Mouse (Mus musculus) midbrain, postnatal 0 days (tissue): ENCODE measurements at regions not wholly inside any gene's neighbourhood (a gene's known extent, or its start where the extent isn't known, plus 50 kb on each side); places are given as distances from the start of the nearest gene placed in this dataset.

Source experiments
- ATAC-seq: fragments of 200-750 bp; cut with Nextera tagmentation; 2 replicates; pipeline ENCODE4 v1.8.0; 2017; ENCODE audit warnings: moderate number of reproducible peaks, mild to moderate bottlenecking, moderate TSS enrichment, moderate library complexity; ENCODE audit not compliant: low FRiP score
- DNase-seq: peaks from one replicate; pipeline ENCODE4 v3.0.0-alpha.2; 2015; ENCODE audit warnings: low spot score
- H3K27ac ChIP-seq: fragments of 300-500 bp; sonication (generic); 2 replicates; pipeline ENCODE4 v1.5.1; 2014; ENCODE audit warnings: low read depth, mild to moderate bottlenecking, low read length, mixed read lengths
- H3K27me3 ChIP-seq: fragments of 300-500 bp; sonication (generic); 2 replicates; pipeline ENCODE4 v1.6.1; 2014; ENCODE audit warnings: low read length, control low read depth, mixed read lengths; ENCODE audit not compliant: insufficient read depth
- H3K36me3 ChIP-seq: fragments of 300-500 bp; sonication (generic); 2 replicates; pipeline ENCODE4 v1.6.1; 2014; ENCODE audit warnings: low read length, control low read depth, mixed read lengths; ENCODE audit not compliant: insufficient read depth
- H3K4me1 ChIP-seq: fragments of 300-500 bp; sonication (generic); 2 replicates; pipeline ENCODE4 v1.6.1; 2014; ENCODE audit warnings: mild to moderate bottlenecking, control low read depth, antibody characterized with exemption, low read length, mixed read lengths; ENCODE audit not compliant: insufficient read depth
- H3K4me2 ChIP-seq: fragments of 300-500 bp; sonication (generic); 2 replicates; pipeline ENCODE4 v1.6.1; 2014; ENCODE audit warnings: low read depth, mild to moderate bottlenecking, low read length, mixed read lengths; ENCODE audit not compliant: poor library complexity, severe bottlenecking
- H3K4me3 ChIP-seq: fragments of 300-500 bp; sonication (generic); 2 replicates; pipeline ENCODE4 v1.5.1; 2014; ENCODE audit warnings: low read depth, mild to moderate bottlenecking, low read length, moderate library complexity
- H3K9ac ChIP-seq: fragments of 300-500 bp; sonication (generic); replicated peaks from 2 replicates; pipeline ENCODE4 v1.6.1; 2014; ENCODE audit warnings: mild to moderate bottlenecking, low read length, moderate library complexity, mixed read lengths; ENCODE audit not compliant: poor library complexity, severe bottlenecking
- H3K9me3 ChIP-seq: fragments of 300-500 bp; sonication (generic); 2 replicates; pipeline ENCODE4 v1.6.1; 2016; ENCODE audit warnings: low read length, control low read depth
- CTCF ChIP-seq: IDR thresholded peaks from 2 replicates; pipeline ENCODE4 v1.5.1; 2016; ENCODE audit warnings: antibody characterized with exemption, mild to moderate bottlenecking
- WGBS: fragments of 180-500 bp; shearing (Covaris S2); extraction: QIAGEN DNeasy Blood & Tissue Kit; methylation state at CpG from one replicate; pipeline ENCODE4 v1.1.7; 2014; 5-methylcytosine and 5-hydroxymethylcytosine counted together

GRCm38 (mm10) chr6:32638843-32639242 is 50.9 kb upstream of the Plxna4 start:
- H3K27ac ChIP-seq = no peak overlapping the region
- no peaks in the 10 kb centered on the region for H3K4me1 ChIP-seq
- 88% methylated on average over 13 of the region's 13 CpGs for WGBS
- no peak for ATAC-seq
- no peak overlapping the region for H3K9ac ChIP-seq
- H3K4me2 ChIP-seq = no peak overlapping the region
- no peaks in the 10 kb centered on the region for H3K9me3 ChIP-seq
- TF ChIP-seq CTCF = no peak
- no peaks in the 10 kb centered on the region for H3K27me3 ChIP-seq
- H3K36me3 ChIP-seq = no peaks in the 10 kb centered on the region
- no peak for DNase-seq
- no peak overlapping the region for H3K4me3 ChIP-seq
